Mouse (Mus musculus) ES-E14 (cell line): ENCODE measurements around the gene Egln1. TPM values are rescaled to one million over a fixed set of nuclear protein-coding genes. Genes with fewer than 3 reads are reported as not detected.

Experiments
- DNase-seq: peaks from one replicate; pipeline ENCODE4 v3.0.0-alpha.2; 2013; ENCODE audit warnings: low read depth, low spot score
- H3K27ac ChIP-seq: 2 replicates; pipeline ENCODE4 v1.5.1; 2012; ENCODE audit warnings: low read depth, mild to moderate bottlenecking, low read length, moderate library complexity, mixed read lengths; ENCODE audit not compliant: poor library complexity, insufficient read depth, severe bottlenecking
- H3K36me3 ChIP-seq: 2 replicates; pipeline ENCODE4 v1.6.1; 2012; ENCODE audit warnings: mild to moderate bottlenecking, low read length, moderate library complexity, mixed read lengths; ENCODE audit not compliant: control insufficient read depth, poor library complexity, insufficient read depth, severe bottlenecking
- H3K4me1 ChIP-seq, 2 experiments: fragments of 150-350 bp in 1 of 2; sonication (generic) in 1 of 2; 2 replicates each; pipeline ENCODE4 v1.6.1; 2012; ENCODE audit warnings: low read length in 2 of 2, mild to moderate bottlenecking in 1 of 2, mixed read lengths in 1 of 2; ENCODE audit not compliant: control insufficient read depth in 2 of 2, insufficient read depth in 2 of 2, poor library complexity in 1 of 2
- H3K4me3 ChIP-seq, 2 experiments: fragments of 150-350 bp in 1 of 2; sonication (generic) in 1 of 2; 2 replicates each; pipeline ENCODE4 v1.5.1; 2012; ENCODE audit warnings: low read length in 2 of 2, low read depth in 1 of 2, mild to moderate bottlenecking in 1 of 2, mixed read lengths in 1 of 2; ENCODE audit not compliant: insufficient read depth in 1 of 2, poor library complexity in 1 of 2, severe bottlenecking in 1 of 2
- H3K9ac ChIP-seq: 2 replicates; pipeline ENCODE4 v1.6.1; 2012; ENCODE audit warnings: low read depth, mild to moderate bottlenecking, low read length, mixed read lengths; ENCODE audit not compliant: poor library complexity, insufficient read depth, severe bottlenecking
- H3K9me3 ChIP-seq: fragments of 150-350 bp; sonication (generic); 2 replicates; pipeline ENCODE4 v1.6.1; 2012; ENCODE audit warnings: low read depth, mild to moderate bottlenecking, low read length; ENCODE audit not compliant: control insufficient read depth, insufficient read depth
- CHD2 ChIP-seq: IDR thresholded peaks from 2 replicates; pipeline ENCODE4 v1.6.1; 2014; ENCODE audit warnings: mild to moderate bottlenecking, low read depth, low read length, inconsistent platforms
- HCFC1 ChIP-seq: IDR thresholded peaks from 2 replicates; pipeline ENCODE4 v1.6.1; 2012; ENCODE audit warnings: low read length, inconsistent platforms, borderline replicate concordance; ENCODE audit not compliant: insufficient read depth
- MAFK ChIP-seq: IDR thresholded peaks from 2 replicates; pipeline ENCODE4 v1.6.1; 2014; ENCODE audit warnings: mild to moderate bottlenecking, low read depth, low read length, inconsistent platforms; ENCODE audit not compliant: insufficient read depth
- ZC3H11A ChIP-seq: IDR thresholded peaks from 2 replicates; pipeline ENCODE4 v1.6.1; 2012; ENCODE audit warnings: low read depth, mild to moderate bottlenecking, inconsistent platforms, low read length, borderline replicate concordance
- ZNF384 ChIP-seq: IDR thresholded peaks from 2 replicates; pipeline ENCODE4 v1.6.1; 2012; ENCODE audit warnings: low read depth, low read length, inconsistent platforms
- in situ Hi-C, 2 experiments: fragments of 600-800 bp; cut with MboI; formaldehyde crosslinking; loops; one replicate each; pipeline ENCODE4 v1.15.1; 2025; ENCODE audit warnings: low sequenced_read_pairs in 2 of 2, inconsistent platforms in 1 of 2; ENCODE audit not compliant: unreplicated experiment in 2 of 2
- total RNA-seq: library from RNA; depleted of rRNA; stranded (reverse); fragments of 300-350 nt; gene quantifications from 2 replicates; pipeline ENCODE4 v1.2.3, GENCODE M21; 2012

Gene Egln1
- total RNA-seq, 1 experiment: 15.8 TPM

DNA sequence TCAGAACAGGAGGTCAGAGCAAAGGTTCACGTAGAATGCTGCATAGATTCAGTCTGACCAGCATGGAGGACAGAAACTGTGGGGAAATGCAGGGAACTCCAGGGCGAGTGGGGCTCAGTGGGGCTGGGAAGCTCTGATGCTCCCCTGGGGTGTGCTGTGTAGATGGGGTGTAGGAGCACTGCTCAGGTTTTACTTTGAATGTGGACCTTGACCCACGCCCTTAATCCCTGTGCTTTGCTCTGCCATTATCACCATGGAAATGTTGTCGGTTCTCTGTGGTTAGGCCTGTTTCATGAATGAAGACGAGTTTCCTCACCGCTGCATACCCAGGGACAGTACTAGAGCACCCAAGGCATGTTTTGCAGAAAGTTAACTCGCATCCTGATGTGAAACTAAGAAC lies 77.7 kb downstream of the Egln1 start:
- Histone ChIP-seq H3K36me3 (peaks cover 33% of the 10 kb centered on the region), H3K27ac (no peak overlapping the region), H3K4me3 (no peak overlapping the region), H3K9me3 (no peaks in the 10 kb centered on the region), H3K4me1 (peaks cover 3 to 10% of the 10 kb centered on the region in 2 experiments; a peak in 2 of 4 replicates), H3K9ac (no peak overlapping the region)
- DNase-seq: no peak
- in situ Hi-C loops: no loop called here
- TF ChIP-seq ZC3H11A (no peak), ZNF384 (no peak), HCFC1 (no peak), MAFK (no peak), CHD2 (no peak)

DNA sequence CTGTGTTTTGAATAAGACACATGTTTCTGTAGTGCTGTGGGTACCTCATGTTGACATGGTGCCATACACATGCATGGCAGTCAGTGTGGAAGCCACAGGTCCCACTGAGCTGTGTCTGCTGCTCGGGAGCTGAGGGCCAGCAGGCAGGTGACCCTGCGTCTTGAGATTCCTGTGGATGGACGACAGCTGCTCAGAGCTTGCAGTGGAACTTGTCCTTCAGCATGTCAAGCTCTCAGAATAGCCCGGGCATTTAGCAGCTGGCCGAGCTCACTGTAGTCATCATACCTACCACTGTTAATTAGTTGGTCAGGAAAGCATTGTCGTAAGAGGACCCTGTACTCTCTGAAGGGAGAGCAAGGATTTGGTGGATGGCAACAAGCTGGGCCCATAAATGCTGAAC lies 79.4 kb downstream of the Egln1 start:
- no peak for DNase-seq
- H3K27ac ChIP-seq: no peak overlapping the region
- no peaks in the 10 kb centered on the region for H3K9me3 ChIP-seq
- peaks cover 3 to 10% of the 10 kb centered on the region in 2 experiments; a peak in 2 of 4 replicates for H3K4me1 ChIP-seq
- H3K36me3 ChIP-seq: peaks cover 25% of the 10 kb centered on the region
- no peak overlapping the region for H3K9ac ChIP-seq
- H3K4me3 ChIP-seq: no peak overlapping the region
- in situ Hi-C loops: no loop called here
- TF ChIP-seq MAFK: no peak
- no peak for TF ChIP-seq CHD2
- no peak for TF ChIP-seq ZC3H11A
- no peak for TF ChIP-seq HCFC1
- no peak for TF ChIP-seq ZNF384

DNA sequence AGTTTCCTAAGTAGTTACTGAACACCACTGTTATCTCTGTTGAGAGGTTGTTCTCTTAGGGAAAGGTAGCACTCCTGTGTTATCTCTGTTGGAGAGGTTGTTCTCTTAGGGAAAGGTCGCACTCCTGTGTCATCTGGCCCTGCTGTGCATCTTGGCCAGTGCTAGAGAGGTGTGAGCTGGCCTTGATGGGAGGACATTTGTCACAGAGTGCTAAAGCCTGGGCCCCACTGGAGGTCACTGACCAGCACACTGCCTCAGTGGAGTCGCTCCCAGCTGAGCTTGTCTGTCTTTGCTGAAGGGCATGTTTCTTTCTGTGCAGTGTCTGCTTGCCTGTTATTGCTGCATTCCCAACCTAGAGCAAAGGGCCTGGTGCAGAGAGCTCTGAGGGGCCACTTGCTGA lies 82.0 kb downstream of the Egln1 start:
- Histone ChIP-seq H3K27ac (no peak overlapping the region), H3K4me3 (no peak overlapping the region), H3K9me3 (no peaks in the 10 kb centered on the region), H3K36me3 (peaks cover 5% of the 10 kb centered on the region; the same call in 1 of the 2 replicates), H3K9ac (0 out of 2 replicates have a peak overlapping the region, but pooled peaks have one; percentile 12), H3K4me1 (peaks cover 2 to 9% of the 10 kb centered on the region in 2 experiments; a peak in 2 of 4 replicates)
- no peak for TF ChIP-seq ZC3H11A
- TF ChIP-seq MAFK: no peak
- TF ChIP-seq ZNF384: no peak
- DNase-seq: no peak
- in situ Hi-C loops: no loop called here

DNA sequence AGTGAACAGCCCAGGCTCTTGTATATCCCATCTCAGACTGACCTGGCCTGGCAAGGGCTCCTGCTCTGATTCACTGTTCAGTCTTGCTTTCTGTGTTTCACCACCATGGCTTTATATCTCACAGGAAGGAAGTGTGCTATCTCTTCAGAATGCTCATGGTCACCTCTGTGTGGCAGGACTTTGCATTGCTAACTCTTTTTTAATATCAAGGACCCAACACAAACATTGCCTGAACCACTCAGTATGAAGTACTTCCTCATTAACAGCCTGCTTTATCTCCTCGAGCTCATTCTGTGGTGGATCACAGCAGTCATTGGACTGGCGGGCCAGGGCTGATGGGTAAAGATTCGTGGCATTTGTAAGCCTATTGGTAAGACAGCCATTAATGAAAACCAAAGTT lies 82.5 kb downstream of the Egln1 start:
- no peak for DNase-seq
- peaks cover 2 to 9% of the 10 kb centered on the region in 2 experiments; a peak in 2 of 4 replicates for H3K4me1 ChIP-seq
- H3K9me3 ChIP-seq: no peaks in the 10 kb centered on the region
- peaks cover 2% of the 10 kb centered on the region; the same call in 1 of the 2 replicates for H3K36me3 ChIP-seq
- H3K4me3 ChIP-seq: no peak overlapping the region
- in situ Hi-C loops: no loop called here
- no peak overlapping the region for H3K27ac ChIP-seq
- no peak overlapping the region for H3K9ac ChIP-seq
- TF ChIP-seq MAFK (no peak), ZNF384 (no peak), CHD2 (no peak), ZC3H11A (no peak), HCFC1 (no peak)

DNA sequence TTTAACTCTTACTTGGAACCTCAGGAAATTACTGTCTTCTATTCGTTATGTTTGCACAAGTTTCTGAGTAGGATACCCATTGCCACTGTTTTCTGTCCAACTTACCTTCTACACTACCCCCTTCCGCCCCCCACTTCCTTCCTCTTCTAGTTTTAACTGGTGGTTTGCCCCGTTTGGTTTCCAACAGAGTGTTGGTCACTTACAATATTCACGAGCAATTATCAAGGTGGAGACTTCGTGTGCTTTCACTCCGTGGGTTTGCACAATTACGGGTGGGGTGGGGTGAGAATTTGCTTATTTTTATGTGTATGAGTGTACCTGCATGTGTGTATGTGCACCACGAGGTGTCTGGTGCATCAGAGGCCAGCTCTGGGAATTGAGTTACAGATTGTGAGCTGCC lies 85.4 kb downstream of the Egln1 start:
- peak overlapping the region; percentile 78 to 98 for H3K4me3 ChIP-seq
- peaks cover 0 to 9% of the 10 kb centered on the region in 2 experiments; a peak in 1 of 4 replicates for H3K4me1 ChIP-seq
- H3K36me3 ChIP-seq: peaks cover 18% of the 10 kb centered on the region
- no peak for TF ChIP-seq HCFC1
- no peak for TF ChIP-seq CHD2
- no peak for TF ChIP-seq ZC3H11A
- TF ChIP-seq MAFK: no peak
- no peak overlapping the region for H3K27ac ChIP-seq
- DNase-seq: no peak
- no peaks in the 10 kb centered on the region for H3K9me3 ChIP-seq
- H3K9ac ChIP-seq: peak overlapping the region; percentile 95
- in situ Hi-C loops: no loop called here
